Mouse (Mus musculus) mouse trophoblast stem cell (cell line): ENCODE measurements around the gene Mfsd4a.

Source experiments
- in situ Hi-C, 2 experiments: fragments of 300-500 bp; cut with MseI, MboI; formaldehyde crosslinking; loops; 2 replicates in 1 of 2; 3 replicates in 1 of 2; pipeline ENCODE4 v1.15.1; 2025

Mfsd4a gene

DNA sequence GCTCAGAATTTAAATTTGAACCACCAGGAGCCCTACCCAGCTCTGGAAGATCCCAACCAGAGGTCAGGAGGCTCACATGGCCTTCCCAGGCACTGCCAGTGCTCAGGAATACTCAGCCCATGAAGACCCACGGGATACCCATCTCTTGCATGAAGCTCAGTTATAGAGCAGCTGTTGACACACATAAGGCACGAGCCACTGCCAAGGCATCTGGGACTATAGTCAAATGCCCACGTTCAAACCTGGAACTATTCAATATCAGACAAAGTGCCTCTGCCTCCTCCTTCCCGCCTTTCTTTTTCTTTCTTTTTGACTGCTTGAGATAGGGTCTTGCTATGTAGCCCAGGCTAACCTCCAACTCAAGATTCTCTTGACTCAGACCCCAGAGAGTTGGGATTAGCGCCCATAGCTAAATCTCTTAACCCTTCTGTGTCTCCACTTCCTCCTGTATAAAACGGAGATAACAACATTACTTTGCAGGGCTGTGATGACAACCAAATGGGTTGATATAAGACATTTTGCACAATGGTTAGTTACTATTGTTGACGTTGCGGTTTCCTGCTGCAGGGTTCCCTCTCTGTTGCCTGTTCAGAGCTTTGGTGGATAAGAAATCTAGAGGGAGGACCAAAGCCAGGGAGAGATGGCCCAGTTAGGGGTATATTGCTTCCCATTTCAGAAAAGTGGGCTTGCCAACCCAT lies 2.2 kb downstream of the Mfsd4a start:
- in situ Hi-C loops: no loop called here

DNA sequence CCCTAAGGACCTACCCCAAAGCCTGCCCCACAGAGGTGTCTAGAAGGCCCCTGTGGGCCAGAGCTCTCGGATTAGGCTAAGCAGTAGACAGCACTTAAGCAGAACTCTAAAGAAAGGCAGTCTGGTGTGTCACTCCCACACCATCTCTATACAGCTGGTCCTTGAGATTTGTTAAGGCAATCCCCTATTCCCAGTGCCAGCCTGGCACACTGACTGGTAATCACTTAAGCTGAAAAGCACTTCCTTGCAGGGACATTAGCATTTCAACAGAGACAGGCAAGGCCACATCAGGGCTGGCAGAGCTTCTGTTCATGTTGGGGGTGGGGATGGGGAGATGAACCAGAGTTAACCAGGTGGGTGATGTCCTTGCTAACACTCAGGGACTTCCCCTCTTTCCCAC lies 2.9 kb downstream of the Mfsd4a start:
- in situ Hi-C loops: no loop called here

DNA sequence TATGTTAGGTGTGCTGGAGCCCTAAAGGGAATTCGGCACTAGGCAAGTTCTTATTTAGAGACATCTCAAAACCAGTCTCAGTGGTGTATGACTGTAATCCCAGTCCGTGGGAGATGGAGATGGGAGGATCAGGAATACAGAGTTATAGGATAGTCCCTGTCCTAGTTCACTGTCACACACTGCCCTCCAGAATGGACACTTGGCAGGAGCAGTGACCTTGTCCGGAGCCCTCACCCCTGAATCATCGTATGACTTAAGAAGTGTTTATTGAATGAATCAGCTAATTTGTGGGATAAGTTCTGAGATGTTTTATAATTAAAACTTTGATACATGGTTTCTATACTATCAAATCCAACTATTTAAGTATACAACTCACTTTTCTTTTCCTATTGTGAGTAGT lies 4.8 kb downstream of the Mfsd4a start:
- in situ Hi-C loops: no loop called here

DNA sequence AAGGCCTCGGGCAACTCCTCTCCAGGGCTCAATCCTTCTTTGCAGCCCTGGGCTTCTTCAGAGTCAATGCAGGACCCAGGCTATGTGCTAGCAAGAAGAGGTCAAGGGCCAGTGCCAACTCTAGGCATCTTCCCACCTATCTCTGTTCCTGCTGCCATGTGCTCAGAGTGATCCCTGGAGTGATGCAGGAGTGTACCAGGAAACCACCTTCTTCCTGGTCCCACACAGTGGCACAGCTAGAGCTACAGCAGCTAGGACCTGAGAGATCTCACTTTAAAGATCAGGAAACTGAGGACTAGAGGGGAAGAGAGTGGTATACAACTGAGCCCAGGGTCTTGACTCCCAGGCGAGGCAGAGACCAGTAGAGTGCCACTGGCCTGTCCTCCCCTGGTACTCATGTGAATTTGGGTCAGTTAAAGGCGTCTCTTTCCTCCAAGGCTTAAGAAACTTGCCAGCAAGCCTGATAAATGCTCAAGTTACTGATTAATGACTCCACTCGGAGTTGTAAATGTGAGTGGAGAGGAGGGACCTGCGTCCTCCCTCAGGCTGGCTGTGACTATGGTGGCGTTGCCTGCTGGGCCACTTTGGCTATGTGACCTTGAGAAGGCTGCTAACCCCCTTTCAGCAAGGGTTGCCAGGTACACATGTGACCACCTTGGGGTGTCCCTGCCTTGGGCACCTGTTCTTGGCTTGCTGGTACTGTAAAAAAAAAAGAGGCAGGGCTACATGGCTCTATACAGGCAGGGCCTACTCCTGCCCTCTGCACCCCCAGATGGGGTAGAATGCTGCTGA lies 5.9 kb downstream of the Mfsd4a start:
- in situ Hi-C loops: no loop called here

DNA sequence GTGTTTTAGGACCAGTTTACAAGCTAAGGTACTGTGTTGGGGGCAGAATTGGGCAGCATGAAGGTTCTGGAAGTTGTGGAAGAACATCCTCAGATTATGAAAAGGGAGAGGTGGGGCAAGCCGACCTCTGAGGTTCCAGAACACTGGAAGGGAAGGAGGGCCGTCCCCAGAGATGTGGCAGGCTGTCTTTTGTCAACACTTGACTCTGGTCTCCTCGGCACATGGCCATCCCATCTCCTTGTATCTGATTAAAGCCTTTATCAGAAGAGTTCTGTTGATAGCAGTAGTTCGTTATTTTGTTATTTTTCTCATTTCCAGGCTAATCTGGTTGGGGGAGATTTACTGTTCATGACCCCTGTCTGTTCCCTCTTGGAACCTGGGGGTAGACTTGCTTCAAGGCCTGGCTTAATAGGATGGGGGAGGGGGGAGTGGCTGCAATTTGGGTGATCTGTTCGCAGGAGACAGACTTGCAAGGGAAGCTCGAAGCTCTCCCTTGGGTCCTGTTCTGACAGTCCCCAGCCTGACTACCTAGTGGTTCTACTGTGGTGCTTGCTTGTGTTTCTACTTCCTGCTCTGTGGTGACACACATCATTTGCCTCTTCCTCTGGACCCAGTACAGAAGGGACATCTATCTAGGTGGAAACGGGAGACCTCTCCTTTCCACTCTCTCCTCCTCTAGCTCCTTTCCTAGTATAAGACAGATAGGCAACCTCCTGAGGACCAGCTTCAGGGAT lies 7.7 kb downstream of the Mfsd4a start:
- in situ Hi-C loops: no loop called here

DNA sequence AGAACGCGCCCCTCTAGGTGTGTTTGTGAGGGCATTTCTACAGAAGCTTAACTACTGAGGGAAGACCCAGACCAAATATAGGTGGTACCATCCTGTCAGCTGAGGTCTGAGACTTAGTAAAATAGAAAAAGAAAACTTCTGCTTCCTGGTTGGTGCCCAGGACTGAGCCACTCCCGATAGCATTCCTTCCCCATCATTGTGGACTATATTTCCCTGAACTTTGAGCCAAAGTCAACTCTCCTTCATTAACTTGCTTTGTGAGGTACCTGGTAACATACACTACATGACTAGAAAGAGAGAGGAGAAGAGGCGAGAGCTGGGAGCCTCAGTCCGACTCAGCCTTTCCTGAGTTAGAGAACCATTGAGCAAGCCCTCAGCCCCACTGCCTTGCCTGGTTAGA lies 9.3 kb downstream of the Mfsd4a start:
- in situ Hi-C loops: no loop called here

DNA sequence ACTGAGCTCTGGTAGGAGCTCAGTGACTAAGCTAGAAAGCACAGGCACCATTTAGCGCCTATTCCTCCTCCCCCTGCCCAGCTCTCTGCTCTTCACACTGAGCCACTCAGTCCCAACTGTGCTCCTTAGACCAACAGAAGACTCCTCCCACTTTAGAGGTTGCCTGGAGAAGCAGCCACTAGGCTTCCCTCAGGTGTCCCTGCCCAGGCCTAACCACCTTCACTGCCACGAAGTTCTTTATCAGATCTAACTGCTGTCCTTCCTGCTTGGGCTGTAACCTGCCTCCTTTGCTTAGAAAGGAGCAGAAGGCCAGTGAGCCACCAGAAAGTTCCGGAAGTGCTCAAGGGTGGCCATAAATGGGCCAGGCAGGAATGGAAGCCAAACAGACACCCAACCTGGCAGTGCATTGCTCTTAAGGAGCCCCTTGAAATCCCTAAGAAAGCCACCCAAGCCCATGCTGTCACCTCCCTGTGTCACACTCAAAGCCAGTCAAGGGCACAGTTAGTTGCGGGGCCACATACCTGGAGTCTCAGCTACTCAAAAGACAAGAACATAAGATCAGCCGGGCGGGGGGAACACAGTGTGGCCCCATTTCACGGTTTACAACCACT lies 12.7 kb downstream of the Mfsd4a start:
- in situ Hi-C loops: no loop called here

DNA sequence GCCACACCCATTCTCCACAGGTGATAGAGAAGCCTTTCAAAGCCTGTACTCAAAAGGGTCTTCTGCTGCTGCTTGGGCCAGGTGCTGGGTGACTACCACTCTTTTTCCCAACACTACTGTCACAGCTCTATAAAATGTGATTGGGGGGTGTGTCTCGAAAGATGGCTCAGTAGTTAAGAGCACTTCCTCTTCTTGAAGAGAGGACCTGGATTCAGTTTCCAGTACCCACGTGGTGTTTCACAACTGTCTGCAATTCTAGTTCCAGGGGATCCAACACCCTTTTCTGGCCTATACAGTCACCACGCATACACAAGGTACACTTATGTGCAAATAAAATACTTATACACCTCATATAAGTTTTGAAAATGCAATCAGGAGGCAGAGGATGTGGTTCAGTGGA lies 13.5 kb downstream of the Mfsd4a start:
- in situ Hi-C loops: no loop called here

DNA sequence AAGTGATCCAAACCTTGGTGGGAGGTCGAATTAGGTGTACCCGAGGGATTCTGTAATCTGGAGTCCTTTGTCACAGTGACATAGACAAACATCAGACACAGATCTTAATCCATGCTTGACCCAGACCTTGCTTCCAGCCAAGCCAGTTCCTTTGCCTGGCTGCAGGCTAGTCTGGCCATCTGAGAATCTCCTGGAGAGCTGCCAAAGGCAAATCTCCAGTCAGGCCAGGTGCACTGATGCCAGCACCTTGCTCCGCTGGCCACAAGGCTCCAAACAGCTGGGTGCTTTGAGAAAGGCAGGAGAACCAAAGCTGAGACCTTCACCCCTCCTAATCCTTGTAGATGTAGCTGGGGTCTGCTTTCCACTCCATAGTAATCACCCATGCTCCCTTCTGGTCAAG lies 16.1 kb downstream of the Mfsd4a start:
- in situ Hi-C loops: no loop called here

DNA sequence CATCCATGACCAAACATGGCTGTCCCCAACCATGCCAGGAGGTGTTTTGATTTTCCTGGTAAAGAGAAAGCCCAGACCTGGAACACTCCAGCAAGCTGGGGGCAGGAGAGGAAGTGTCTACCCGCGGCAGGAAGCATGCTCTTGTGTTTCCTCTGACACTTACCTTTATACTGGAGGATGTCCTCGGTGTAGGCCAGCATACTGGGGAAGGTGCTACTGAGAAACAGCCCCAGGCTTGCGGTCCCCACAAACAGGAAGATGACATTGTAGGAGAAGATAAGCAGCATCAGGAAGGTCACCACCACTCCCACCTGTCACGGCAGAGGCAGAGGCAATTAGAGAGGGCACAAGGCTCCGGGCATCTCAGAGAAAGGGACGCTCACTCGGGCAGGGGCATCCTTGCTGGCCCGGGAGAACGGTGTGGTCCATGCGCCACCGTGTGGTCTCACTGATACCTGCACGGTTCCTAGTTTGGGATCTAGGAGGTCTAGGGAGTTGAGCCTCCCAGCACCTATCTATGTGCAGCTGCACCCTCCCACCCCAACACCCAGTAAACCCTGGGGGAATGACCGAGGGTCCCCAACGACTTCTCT lies 21.6 kb downstream of the Mfsd4a start:
- in situ Hi-C loops: loop anchor here (5.0 kb wide), 1 partner anchor 49 kb away; no protein-coding TSS in a partner anchor

- in situ Hi-C loops: no loop called here
These were observed 24.1 kb downstream of the Mfsd4a start for GRCm38 (mm10) chr1:132043759-132044158.

- in situ Hi-C loops: no loop called here
These were observed 27.7 kb downstream of the Mfsd4a start for GRCm38 (mm10) chr1:132040201-132040621.

GRCm38 (mm10) chr1:132038753-132039152 lies 29.1 kb downstream of the Mfsd4a start:
- in situ Hi-C loops: no loop called here

DNA sequence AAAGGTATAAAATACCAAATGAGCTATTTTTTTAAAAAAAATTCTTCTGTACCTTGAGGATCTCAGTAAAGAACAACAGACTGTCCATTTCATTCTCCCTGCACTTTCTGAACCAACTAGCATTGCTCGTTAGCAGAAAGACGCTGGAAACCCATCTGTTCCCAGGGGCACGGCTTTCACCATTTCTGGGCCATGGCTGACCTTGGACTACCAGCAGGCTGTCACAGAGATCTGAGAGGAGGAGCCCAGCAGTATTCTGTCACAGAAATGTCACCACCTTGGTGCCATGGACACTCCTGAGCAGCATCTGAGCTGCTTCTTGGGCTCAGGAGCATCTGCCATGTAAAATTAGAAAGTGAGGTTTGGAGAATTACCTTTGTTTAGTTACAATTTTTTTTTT lies 30.1 kb downstream of the Mfsd4a start:
- in situ Hi-C loops: no loop called here

DNA sequence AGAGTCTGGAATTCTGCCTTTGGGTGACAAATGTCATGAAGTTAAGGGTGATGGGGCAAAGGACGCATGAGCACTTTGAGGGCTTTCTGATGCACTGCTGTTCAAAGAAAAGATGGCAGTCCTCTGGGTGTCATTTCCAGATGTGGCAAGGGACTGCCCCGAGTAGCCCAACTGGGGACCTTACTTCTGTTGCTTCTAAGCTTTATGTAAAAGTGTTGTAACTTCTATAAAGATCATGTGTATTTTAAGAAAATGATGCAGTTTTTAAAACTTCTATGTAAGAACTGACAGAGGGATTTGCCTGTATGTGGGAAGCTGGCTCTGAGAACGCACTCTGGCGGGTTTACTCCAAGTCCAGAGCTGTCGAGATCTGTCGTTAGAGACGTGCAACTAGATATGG lies 35.7 kb downstream of the Mfsd4a start:
- in situ Hi-C loops: no loop called here

DNA sequence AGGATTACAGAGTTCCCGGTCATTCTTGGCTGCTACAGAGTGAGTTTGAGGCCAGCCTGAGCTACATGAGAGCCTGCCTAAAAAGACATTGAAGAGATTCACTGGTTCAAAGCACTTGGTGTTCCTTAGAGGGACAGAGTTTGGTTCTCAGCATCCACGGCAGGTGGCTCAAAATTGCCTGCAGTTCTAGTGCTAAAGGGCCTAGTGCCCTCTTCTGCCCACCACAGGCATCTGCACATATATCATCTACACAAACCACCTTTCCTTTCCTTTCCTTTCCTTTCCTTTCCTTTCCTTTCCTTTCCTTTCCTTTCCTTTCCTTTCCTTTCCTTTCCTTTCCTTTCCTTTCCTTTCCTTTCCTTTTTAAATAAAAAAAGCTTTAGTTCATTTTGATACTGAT lies 37.3 kb downstream of the Mfsd4a start:
- in situ Hi-C loops: no loop called here

DNA sequence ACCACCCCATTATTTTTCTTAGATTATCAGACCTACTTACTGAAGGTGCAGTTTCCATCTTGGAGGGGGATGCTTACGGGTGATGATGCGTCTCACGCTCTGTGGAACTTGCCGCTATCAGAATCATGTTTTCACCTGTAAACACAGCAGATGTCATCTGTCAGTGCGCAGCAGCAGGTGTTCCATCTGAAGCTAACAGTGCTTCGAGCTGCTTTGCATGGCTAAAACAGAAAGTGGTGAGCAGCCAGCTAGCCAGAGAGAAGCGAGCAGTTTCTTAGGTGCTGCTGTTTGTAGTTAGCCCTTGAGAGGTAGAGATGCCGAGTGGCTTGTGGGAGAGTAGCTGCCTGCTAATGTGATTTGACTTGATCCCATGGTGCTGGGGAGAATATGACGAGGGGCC lies 39.4 kb downstream of the Mfsd4a start:
- in situ Hi-C loops: no loop called here

- in situ Hi-C loops: no loop called here
These were observed 39.9 kb downstream of the Mfsd4a start for GRCm38 (mm10) chr1:132027978-132028377.

GRCm38 (mm10) chr1:132026925-132027646 lies 40.8 kb downstream of the Mfsd4a start:
- in situ Hi-C loops: no loop called here

DNA sequence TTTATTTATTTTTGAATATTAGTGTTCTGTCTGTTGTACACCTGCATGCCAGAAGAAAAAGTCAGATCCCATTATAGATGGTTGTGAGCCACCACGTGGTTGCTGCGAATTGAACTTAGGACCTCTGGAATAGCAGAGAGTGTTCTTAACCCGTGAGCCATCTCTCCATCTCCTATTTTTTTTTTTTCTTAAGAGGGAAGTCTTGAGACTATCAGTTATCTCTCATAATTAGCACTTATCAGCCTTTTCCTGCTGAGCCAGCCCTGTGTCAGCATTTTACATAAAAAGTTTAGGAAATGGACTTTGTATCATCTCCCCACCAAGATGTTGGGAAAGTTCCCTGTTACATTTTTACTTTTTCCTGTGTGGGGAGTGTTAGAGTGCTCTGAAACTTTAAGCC lies 45.8 kb downstream of the Mfsd4a start:
- in situ Hi-C loops: no loop called here

- in situ Hi-C loops: no loop called here
These were observed 48.0 kb downstream of the Mfsd4a start for GRCm38 (mm10) chr1:132019876-132020275.
